Mouse (Mus musculus): ENCODE measurements at regions not wholly inside any gene's neighbourhood (a gene's known extent, or its start where the extent isn't known, plus 50 kb on each side); places are given as distances from the start of the nearest gene placed in this dataset.
"Not testable (repeated sequence)": the region's sequence is repeated elsewhere in the genome, so short reads cannot be mapped to it uniquely, and the experiment has no call there.

DNA sequence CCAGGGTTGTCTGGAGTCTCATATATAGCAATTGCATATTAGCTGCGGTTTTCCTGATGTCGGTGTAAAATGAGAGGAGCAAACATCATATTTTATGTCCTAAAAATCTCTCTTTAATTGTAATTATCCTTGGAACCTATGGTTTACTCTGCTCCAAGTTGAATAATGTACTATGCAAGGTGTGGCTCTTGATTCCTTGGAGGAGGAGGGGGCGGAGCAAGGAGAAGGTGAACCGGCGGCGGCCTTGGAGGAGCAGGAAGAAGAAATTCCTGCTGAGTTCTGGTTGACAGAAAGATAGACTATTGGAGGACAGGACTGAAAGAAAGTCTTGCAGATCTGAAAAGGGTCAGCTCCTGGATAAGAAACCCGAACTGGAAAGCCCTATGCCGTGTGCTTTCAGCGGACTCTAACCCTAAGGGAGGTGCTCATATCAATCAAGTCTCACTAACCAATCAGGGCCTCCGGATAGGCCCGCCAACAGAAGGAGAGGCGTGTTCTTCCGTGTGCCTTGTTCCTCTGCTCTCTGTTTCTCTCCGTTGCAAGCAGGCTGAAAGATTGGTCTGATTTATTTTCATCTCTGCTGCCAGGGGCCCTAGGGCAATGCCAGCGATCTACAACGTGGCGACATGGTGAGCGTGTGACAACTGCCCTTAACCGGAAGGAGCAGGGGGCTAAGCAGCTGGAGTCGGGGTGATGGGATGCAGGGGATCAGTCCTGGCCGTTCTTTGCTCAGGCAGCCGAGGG, 114.1 kb upstream of the Zfp808 start:
- not testable (repeated sequence) for TF ChIP-seq CTCF (IDR thresholded peaks at IDR 0.05; ENCODE audit: control insufficient read depth, insufficient read depth, insufficient read length); USF1 (IDR thresholded peaks at IDR 0.05; ENCODE audit: low read depth); FOSL1 (IDR thresholded peaks at IDR 0.05; ENCODE audit: insufficient read depth, low read length, poor library complexity, severe bottlenecking); MYOD1 (IDR thresholded peaks at IDR 0.05; ENCODE audit: control insufficient read depth, insufficient read length, low read depth); CEBPB (IDR thresholded peaks at IDR 0.05; ENCODE audit: low read depth); MAX (IDR thresholded peaks at IDR 0.05); MYOG (IDR thresholded peaks at IDR 0.05; ENCODE audit: control insufficient read depth, extremely low read depth, insufficient read length)
